In genomic region chr7:98798134-98798417, GRCm38 (mm10) we compare ENCODE assay signal across 23 mouse cellular contexts. TPM values are rescaled to one million over a fixed set of nuclear protein-coding genes. Genes with fewer than 3 reads are reported as not detected.
A peak's percentile ranks its signal among the peaks of the same experiment; 100 is the strongest.
DNase-seq lines count a peak whose midpoint lies in the region; ATAC-seq and TF ChIP-seq lines count a peak whose summit lies in the region.
"Had no signal": no experiment of that assay in that cellular context is flagged by ENCODE, and none has a peak within 500 bp of the region (broad histone marks: within the 10 kb centered on the region; RNA-seq: fewer than 3 reads in every experiment).

No protein-coding gene starts in this region.

- no peak for TF ChIP-seq CTCF in lung, postnatal 0 days (IDR thresholded peaks at IDR 0.05)

- H3K9ac ChIP-seq in hindbrain, embryonic 14.5 days = no peak overlapping the region
- H3K9ac ChIP-seq in lung, postnatal 0 days (replicated peaks; ENCODE audit: low read depth) = no peak overlapping the region
- H3K9ac ChIP-seq: forebrain, embryonic 13.5 days; midbrain, embryonic 13.5 days had no signal

- peaks cover 44% of the 10 kb centered on the region for H3K4me1 ChIP-seq in hindbrain, embryonic 10.5 days (replicated peaks)
- H3K4me1 ChIP-seq in hindbrain, embryonic 14.5 days (replicated peaks; ENCODE audit: control insufficient read depth, insufficient read depth, low read length) = no peaks in the 10 kb centered on the region
- H3K4me1 ChIP-seq in lung, postnatal 0 days (ENCODE audit: insufficient read depth, low read depth, low read length) = no peaks in the 10 kb centered on the region
- peaks cover 17% of the 10 kb centered on the region for H3K4me1 ChIP-seq in limb, embryonic 10.5 days

- no peak for ATAC-seq in hindbrain, embryonic 14.5 days (ENCODE audit: low FRiP score)
- ATAC-seq in lung, postnatal 0 days = peak; percentile 9; the same call in 1 of the 2 replicates
- ATAC-seq: activated CD4-positive, CD25-positive, alpha-beta regulatory T cell, adult 4 months; forebrain, embryonic 13.5 days; midbrain, embryonic 13.5 days had no signal

- no peak overlapping the region for H3K4me3 ChIP-seq in hindbrain, embryonic 10.5 days
- H3K4me3 ChIP-seq in hindbrain, embryonic 14.5 days (replicated peaks; ENCODE audit: low read length) = no peak overlapping the region
- no peak overlapping the region for H3K4me3 ChIP-seq in lung, postnatal 0 days (ENCODE audit: low read depth, low read length)
- H3K4me3 ChIP-seq in limb, embryonic 10.5 days = no peak overlapping the region
- H3K4me3 ChIP-seq: forebrain, embryonic 13.5 days; midbrain, embryonic 13.5 days; myocyte had no signal

- H3K4me2 ChIP-seq in hindbrain, embryonic 14.5 days (replicated peaks) = no peak overlapping the region
- no peak overlapping the region for H3K4me2 ChIP-seq in lung, postnatal 0 days (replicated peaks; ENCODE audit: low read depth, low read length)
- H3K4me2 ChIP-seq: forebrain, embryonic 13.5 days; midbrain, embryonic 13.5 days had no signal

- peak overlapping the region; percentile 78 for H3K27ac ChIP-seq in hindbrain, embryonic 10.5 days
- no peak overlapping the region for H3K27ac ChIP-seq in hindbrain, embryonic 14.5 days
- H3K27ac ChIP-seq in lung, postnatal 0 days (ENCODE audit: low read length) = no peak overlapping the region
- H3K27ac ChIP-seq in limb, embryonic 10.5 days = peak overlapping the region; percentile 65; the same call in 1 of the 2 replicates
- H3K27ac ChIP-seq: forebrain, embryonic 13.5 days; midbrain, embryonic 13.5 days had no signal

- H3K36me3 ChIP-seq in hindbrain, embryonic 10.5 days = no peaks in the 10 kb centered on the region
- no peaks in the 10 kb centered on the region for H3K36me3 ChIP-seq in hindbrain, embryonic 14.5 days (replicated peaks; ENCODE audit: control insufficient read depth, insufficient read depth)
- no peaks in the 10 kb centered on the region for H3K36me3 ChIP-seq in lung, postnatal 0 days (ENCODE audit: insufficient read depth, low read length)
- H3K36me3 ChIP-seq in limb, embryonic 10.5 days = no peaks in the 10 kb centered on the region
- H3K36me3 ChIP-seq: G1E; midbrain, embryonic 13.5 days had no signal

- TF ChIP-seq EP300 in lung, postnatal 0 days (IDR thresholded peaks at IDR 0.05) = no peak

- H3K27me3 ChIP-seq in hindbrain, embryonic 10.5 days (ENCODE audit: insufficient read depth, poor library complexity, severe bottlenecking) = no peaks in the 10 kb centered on the region
- no peaks in the 10 kb centered on the region for H3K27me3 ChIP-seq in hindbrain, embryonic 14.5 days (ENCODE audit: control insufficient read depth, insufficient read depth, low read length)
- no peaks in the 10 kb centered on the region for H3K27me3 ChIP-seq in lung, postnatal 0 days (replicated peaks; ENCODE audit: insufficient read depth, low read length)
- peaks cover 92% of the 10 kb centered on the region for H3K27me3 ChIP-seq in limb, embryonic 10.5 days (ENCODE audit: low read depth, poor library complexity, severe bottlenecking)
- H3K27me3 ChIP-seq: forebrain, embryonic 13.5 days had no signal

- no peaks in the 10 kb centered on the region for H3K9me3 ChIP-seq in hindbrain, embryonic 10.5 days
- no peaks in the 10 kb centered on the region for H3K9me3 ChIP-seq in hindbrain, embryonic 14.5 days (ENCODE audit: control insufficient read depth, low read length)
- no peaks in the 10 kb centered on the region for H3K9me3 ChIP-seq in lung, postnatal 0 days (ENCODE audit: low read length)
- no peaks in the 10 kb centered on the region for H3K9me3 ChIP-seq in limb, embryonic 10.5 days (replicated peaks)
- H3K9me3 ChIP-seq: forebrain, embryonic 13.5 days; G1E; midbrain, embryonic 13.5 days had no signal

- peak; percentile 18 for DNase-seq in hindbrain, embryonic 10.5 days (ENCODE audit: low spot score)
- DNase-seq in hindbrain, embryonic 14.5 days (ENCODE audit: low spot score) = no peak
- DNase-seq in lung, postnatal 0 days (ENCODE audit: low spot score) = no peak
- DNase-seq in lung, postnatal 4 days = no peak
- no peak for DNase-seq in limb, embryonic 10.5 days (ENCODE audit: low spot score)
- DNase-seq in natural killer cell, adult 2 months (ENCODE audit: low spot score in 2 of 2) = no peak
- DNase-seq in left cerebral cortex, adult 18-20 months (ENCODE audit: low spot score in 2 of 2) = no peak
- DNase-seq: adrenal gland, postnatal 10 days; cerebellum, postnatal 10 days; gastrocnemius, postnatal 10 days; heart, adult 18-20 months; heart, postnatal 4 days; kidney, adult 8-10 months; kidney, postnatal 36 days; liver; right cerebral cortex, postnatal 4 days; thymus, postnatal 14 days had no signal

- WGBS in hindbrain, embryonic 10.5 days = 16% methylated on average over 3 of the region's 3 CpGs
- WGBS in hindbrain, embryonic 14.5 days = 20% methylated on average over 3 of the region's 3 CpGs
- 39% methylated on average over 3 of the region's 3 CpGs for WGBS in lung, postnatal 0 days
- 10% methylated on average over 3 of the region's 3 CpGs for WGBS in limb, embryonic 10.5 days

RNA-seq across cellular contexts. Expression of gene Wnt11, which starts 36.8 kb away (rescaled TPM):
- polyA plus RNA-seq in hindbrain, embryonic 10.5 days (2016; fragmentation: Nextera tagmentation; extraction: Ambion mirVana) = 0.66 and 1.9 TPM in 2 replicates
- polyA plus RNA-seq in hindbrain, embryonic 14.5 days (2014; fragmentation: Nextera tagmentation; extraction: Ambion mirVana) = 2.0 and 2.3 TPM in 2 replicates
- 10.5 and 11.8 TPM in 2 replicates for polyA plus RNA-seq in lung, postnatal 0 days (2015; fragmentation: Nextera tagmentation; extraction: Ambion mirVana)
- 10.3 and 19.3 TPM in 2 replicates for polyA plus RNA-seq in limb, embryonic 10.5 days (2016; fragmentation: Nextera tagmentation; extraction: Ambion mirVana)
- total RNA-seq in left cerebral cortex, adult 18-20 months (2021) = under 1 TPM; 0.56 to 0.93 TPM
- total RNA-seq: G1E; megakaryocyte progenitor cell, adult 5-6 weeks had no signal
- polyA plus RNA-seq: activated CD4-positive, CD25-positive, alpha-beta regulatory T cell, adult 4 months; G1E had no signal

Comparison
In these comparisons a context has a peak if more than half of its experiments do, and no peak if none do; other contexts are left out.
1. H3K27ac ChIP-seq: peak in hindbrain, embryonic 10.5 days (single experiment) and limb, embryonic 10.5 days (single experiment); none in hindbrain, embryonic 14.5 days (single experiment) and lung, postnatal 0 days (single experiment).